Mouse (Mus musculus) erythroblast, embryonic 14.5 days (primary cell): ENCODE measurements around the gene Pink1.

ENCODE experiments used
- GATA1 ChIP-seq: IDR thresholded peaks from 2 replicates; pipeline ENCODE4 v1.6.1; 2012; ENCODE audit warnings: low read length, inconsistent platforms, mixed read lengths
- TAL1 ChIP-seq: IDR thresholded peaks from 3 replicates; pipeline ENCODE4 v1.6.1; 2012; ENCODE audit warnings: low read length, inconsistent platforms, mixed read lengths

DNA sequence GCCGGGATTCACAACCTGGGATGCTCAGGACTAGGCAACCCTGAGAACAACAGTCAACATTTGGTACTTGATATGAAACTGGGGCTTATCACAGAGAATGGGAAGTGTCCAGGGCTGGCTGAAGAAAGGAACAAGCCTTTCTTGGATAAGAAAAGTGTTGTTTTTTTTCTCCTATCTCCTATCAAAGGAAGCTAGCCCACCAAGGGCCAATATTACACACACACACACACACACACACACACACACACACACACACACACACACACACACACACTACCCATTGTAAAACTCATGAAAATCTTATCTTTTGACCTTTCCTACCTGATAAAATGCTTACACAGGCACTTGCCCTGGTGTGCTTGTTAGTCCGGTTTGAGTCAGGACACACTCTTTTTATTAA lies 29.4 kb upstream of the Pink1 start:
- no peak for TF ChIP-seq GATA1
- TF ChIP-seq TAL1, result no peak
